Mouse (Mus musculus) hindbrain, embryonic 13.5 days (tissue): ENCODE data around the gene D230025D16Rik. TPM values are rescaled to one million over a fixed set of nuclear protein-coding genes. Genes with fewer than 3 reads are reported as not detected.

ENCODE experiments used
- ATAC-seq: fragments of 200-750 bp; cut with Nextera tagmentation; 2 replicates; pipeline ENCODE4 v1.8.0; 2017; ENCODE audit warnings: moderate TSS enrichment; ENCODE audit not compliant: low FRiP score
- H3K27ac ChIP-seq: fragments of 300-500 bp; sonication (generic); 2 replicates; pipeline ENCODE4 v1.5.1; 2015; ENCODE audit warnings: inconsistent platforms, mild to moderate bottlenecking, moderate library complexity
- H3K27me3 ChIP-seq: fragments of 300-500 bp; sonication (generic); 2 replicates; pipeline ENCODE4 v1.6.1; 2015; ENCODE audit warnings: mild to moderate bottlenecking, inconsistent platforms
- H3K36me3 ChIP-seq: fragments of 300-500 bp; sonication (generic); 2 replicates; pipeline ENCODE4 v1.6.1; 2015; ENCODE audit warnings: mild to moderate bottlenecking, inconsistent platforms
- H3K4me1 ChIP-seq: fragments of 300-500 bp; sonication (generic); replicated peaks from 2 replicates; pipeline ENCODE4 v1.6.1; 2015; ENCODE audit warnings: inconsistent platforms
- H3K4me2 ChIP-seq: fragments of 300-500 bp; sonication (generic); 2 replicates; pipeline ENCODE4 v1.6.1; 2015; ENCODE audit warnings: inconsistent platforms, mild to moderate bottlenecking, moderate library complexity
- H3K4me3 ChIP-seq: fragments of 300-500 bp; sonication (generic); 2 replicates; pipeline ENCODE4 v1.5.1; 2015; ENCODE audit warnings: mild to moderate bottlenecking, inconsistent platforms
- H3K9ac ChIP-seq: fragments of 300-500 bp; sonication (generic); 2 replicates; pipeline ENCODE4 v1.6.1; 2015; ENCODE audit warnings: mild to moderate bottlenecking, inconsistent platforms
- H3K9me3 ChIP-seq: fragments of 300-500 bp; sonication (generic); 2 replicates; pipeline ENCODE4 v1.6.1; 2016; ENCODE audit warnings: inconsistent platforms
- WGBS: fragments of 180-500 bp; shearing (Covaris S2); methylation state at CpG from one replicate; pipeline ENCODE4 v1.1.7; 2015; 5-methylcytosine and 5-hydroxymethylcytosine counted together
- polyA plus RNA-seq: library from polyadenylated mRNA; unstranded; fragments of >200 nt; fragmentation: Nextera tagmentation; extraction: Ambion mirVana; gene quantifications from 2 replicates; pipeline ENCODE4 v1.2.1, GENCODE M21; 2015

The D230025D16Rik gene
- polyA plus RNA-seq, 1 experiment from 2014 or later = 29.5 TPM

- Histone ChIP-seq H3K9me3 (no peaks in the 10 kb centered on the region), H3K9ac (peak within 1 kb of the TSS; percentile 63), H3K4me2 (peak within 1 kb of the TSS; percentile 74), H3K27me3 (peaks cover 99% of the 10 kb centered on the region), H3K4me3 (peak within 1 kb of the TSS; percentile 42), H3K36me3 (peaks cover 16% of the 10 kb centered on the region), H3K4me1 (peaks cover 29% of the 10 kb centered on the region), H3K27ac (no peak within 1 kb of the TSS)
- ATAC-seq = no peak
- 4% methylated on average over 10 of the region's 10 CpGs for WGBS
These were observed 50.9 kb downstream of the D230025D16Rik start, which contains the start of gene Nol3 for GRCm38 (mm10) chr8:105275840-105276239. Nol3 (plus strand) TSS chr8:105276140.

GRCm38 (mm10) chr8:105276292-105277120 is 51.6 kb downstream of the D230025D16Rik start:
- Histone ChIP-seq H3K4me2 (peak overlapping the region; percentile 74), H3K27me3 (peaks cover 95% of the 10 kb centered on the region), H3K9ac (peak overlapping the region; percentile 63), H3K27ac (no peak overlapping the region), H3K4me3 (peak overlapping the region; percentile 42), H3K36me3 (peaks cover 19% of the 10 kb centered on the region), H3K4me1 (peaks cover 27% of the 10 kb centered on the region), H3K9me3 (no peaks in the 10 kb centered on the region)
- WGBS = 3% methylated on average over 30 of the region's 30 CpGs
- ATAC-seq = peak; percentile 59

DNA sequence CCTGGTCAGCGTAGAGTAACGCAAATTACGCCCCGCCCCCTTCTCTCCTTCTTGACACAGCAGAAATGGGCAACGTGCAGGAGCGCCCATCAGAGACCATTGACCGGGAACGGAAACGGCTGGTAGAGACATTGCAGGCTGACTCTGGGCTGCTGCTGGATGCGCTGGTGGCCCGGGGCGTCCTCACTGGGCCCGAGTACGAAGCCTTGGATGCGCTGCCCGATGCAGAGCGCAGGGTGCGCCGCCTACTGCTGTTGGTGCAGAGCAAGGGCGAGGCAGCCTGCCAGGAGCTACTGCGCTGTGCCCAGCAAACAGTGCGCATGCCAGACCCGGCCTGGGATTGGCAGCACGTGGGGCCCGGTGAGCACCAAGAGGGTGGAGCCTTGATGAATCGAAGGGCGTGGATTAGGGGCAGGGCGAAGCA is 54.0 kb downstream of the D230025D16Rik start:
- H3K4me2 ChIP-seq = peak overlapping the region; percentile 48
- peak overlapping the region; percentile 64 for H3K9ac ChIP-seq
- peak; percentile 47 for ATAC-seq
- H3K27me3 ChIP-seq = peaks cover 82% of the 10 kb centered on the region
- H3K4me3 ChIP-seq = peak overlapping the region; percentile 22
- H3K36me3 ChIP-seq = peaks cover 44% of the 10 kb centered on the region
- no peaks in the 10 kb centered on the region for H3K9me3 ChIP-seq
- WGBS = 3% methylated on average over 28 of the region's 28 CpGs
- H3K4me1 ChIP-seq = peaks cover 33% of the 10 kb centered on the region
- no peak overlapping the region for H3K27ac ChIP-seq

DNA sequence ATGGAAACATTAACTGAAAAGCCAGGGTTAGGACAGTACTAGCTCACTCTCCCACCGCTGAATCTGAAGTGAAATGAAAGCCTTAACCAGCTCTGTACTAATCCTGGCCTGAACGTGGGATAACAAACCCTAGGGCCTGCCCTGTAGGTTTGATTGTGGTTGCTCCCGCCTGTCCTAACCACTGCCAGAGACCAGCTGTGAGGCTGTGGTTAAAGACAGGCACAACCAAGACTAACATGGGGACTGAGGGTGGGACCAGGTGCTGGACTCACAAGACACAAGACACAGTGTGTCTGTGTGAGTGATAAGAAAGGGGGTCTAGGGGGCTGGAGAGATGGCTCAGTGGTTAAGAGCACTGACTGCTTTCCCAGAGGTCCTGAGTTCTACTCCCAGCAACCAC is 55.6 kb downstream of the D230025D16Rik start:
- H3K27me3 ChIP-seq = peaks cover 66% of the 10 kb centered on the region
- peaks cover 56% of the 10 kb centered on the region for H3K36me3 ChIP-seq
- H3K9ac ChIP-seq = no peak overlapping the region
- H3K4me2 ChIP-seq = no peak overlapping the region
- H3K4me3 ChIP-seq = no peak overlapping the region
- ATAC-seq = no peak
- peaks cover 41% of the 10 kb centered on the region for H3K4me1 ChIP-seq
- no peaks in the 10 kb centered on the region for H3K9me3 ChIP-seq
- 76% methylated on average over 3 of the region's 3 CpGs for WGBS
- no peak overlapping the region for H3K27ac ChIP-seq

- H3K27ac ChIP-seq = no peak overlapping the region
- H3K4me1 ChIP-seq = peaks cover 41% of the 10 kb centered on the region
- no peak overlapping the region for H3K4me2 ChIP-seq
- no peak for ATAC-seq
- no peak overlapping the region for H3K9ac ChIP-seq
- no peaks in the 10 kb centered on the region for H3K9me3 ChIP-seq
- H3K27me3 ChIP-seq = peaks cover 53% of the 10 kb centered on the region
- peaks cover 61% of the 10 kb centered on the region for H3K36me3 ChIP-seq
- 92% methylated on average over 12 of the region's 12 CpGs for WGBS
- no peak overlapping the region for H3K4me3 ChIP-seq
These were observed 56.9 kb downstream of the D230025D16Rik start for GRCm38 (mm10) chr8:105281821-105282220.

- H3K9ac ChIP-seq = no peak overlapping the region
- H3K27ac ChIP-seq = no peak overlapping the region
- peaks cover 61% of the 10 kb centered on the region for H3K36me3 ChIP-seq
- no peak for ATAC-seq
- 90% methylated on average over 4 of the region's 4 CpGs for WGBS
- no peaks in the 10 kb centered on the region for H3K9me3 ChIP-seq
- no peak overlapping the region for H3K4me3 ChIP-seq
- peaks cover 43% of the 10 kb centered on the region for H3K4me1 ChIP-seq
- no peak overlapping the region for H3K4me2 ChIP-seq
- peaks cover 49% of the 10 kb centered on the region for H3K27me3 ChIP-seq
These were observed 57.3 kb downstream of the D230025D16Rik start for GRCm38 (mm10) chr8:105282239-105282638.

DNA sequence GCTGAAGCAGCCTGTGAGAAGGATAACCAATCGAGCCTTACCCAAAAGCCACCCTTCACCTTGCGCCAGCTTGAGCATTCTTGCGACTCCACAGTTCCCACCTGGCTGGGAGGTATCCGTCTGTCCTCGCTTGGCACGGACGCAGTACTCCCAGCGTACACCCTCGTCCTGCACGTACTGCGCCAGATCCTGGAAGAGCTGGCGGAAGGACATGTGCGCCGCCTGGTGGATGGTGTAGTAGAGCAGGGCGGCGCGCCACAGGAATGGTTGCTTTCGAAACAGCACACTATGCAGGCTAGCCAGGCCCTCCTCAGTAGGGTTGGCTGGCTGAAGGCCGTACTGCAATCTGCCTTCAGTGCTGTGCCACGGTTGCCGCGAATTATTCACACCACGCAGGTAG is 58.1 kb downstream of the D230025D16Rik start:
- WGBS = 27% methylated on average over 22 of the region's 23 CpGs
- H3K4me2 ChIP-seq = no peak overlapping the region
- peaks cover 61% of the 10 kb centered on the region for H3K36me3 ChIP-seq
- H3K4me3 ChIP-seq = no peak overlapping the region
- peaks cover 41% of the 10 kb centered on the region for H3K27me3 ChIP-seq
- H3K9ac ChIP-seq = no peak overlapping the region
- H3K4me1 ChIP-seq = peaks cover 52% of the 10 kb centered on the region
- H3K9me3 ChIP-seq = no peaks in the 10 kb centered on the region
- no peak for ATAC-seq
- H3K27ac ChIP-seq = no peak overlapping the region

DNA sequence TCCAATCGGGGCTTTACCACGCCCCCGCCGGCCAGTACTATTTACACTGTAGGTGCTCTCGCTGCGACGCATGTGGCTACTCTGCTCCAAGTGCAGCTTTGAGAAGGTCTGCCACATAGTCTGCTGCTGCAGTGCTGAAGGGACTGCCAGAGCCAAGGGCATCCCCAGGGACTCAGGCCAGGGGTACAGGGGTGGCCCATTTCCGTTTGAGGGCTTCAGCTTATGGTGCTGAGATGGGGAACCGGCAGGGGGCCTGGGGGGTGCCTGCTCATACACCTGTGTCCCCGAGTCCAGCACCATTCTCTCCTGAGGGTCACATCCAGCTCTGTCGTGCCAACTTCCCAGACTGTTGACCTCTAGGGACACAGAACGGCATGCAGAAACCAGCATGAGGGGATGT is 60.6 kb downstream of the D230025D16Rik start:
- 41% methylated on average over 12 of the region's 12 CpGs for WGBS
- Histone ChIP-seq H3K9ac (peak overlapping the region; percentile 51; the same call in 1 of the 2 replicates), H3K27ac (no peak overlapping the region), H3K9me3 (no peaks in the 10 kb centered on the region), H3K36me3 (peaks cover 48% of the 10 kb centered on the region), H3K4me2 (peak overlapping the region; percentile 82), H3K27me3 (peaks cover 19% of the 10 kb centered on the region), H3K4me3 (no peak overlapping the region), H3K4me1 (peaks cover 61% of the 10 kb centered on the region)
- ATAC-seq = no peak

GRCm38 (mm10) chr8:105286907-105287306 is 62.0 kb downstream of the D230025D16Rik start:
- Histone ChIP-seq H3K36me3 (peaks cover 37% of the 10 kb centered on the region), H3K9ac (peak overlapping the region; percentile 51; the same call in 1 of the 2 replicates), H3K4me3 (peak overlapping the region; percentile 55), H3K4me2 (peak overlapping the region; percentile 82), H3K4me1 (peaks cover 68% of the 10 kb centered on the region), H3K27ac (no peak overlapping the region), H3K27me3 (peaks cover 20% of the 10 kb centered on the region), H3K9me3 (no peaks in the 10 kb centered on the region)
- ATAC-seq = no peak
- 88% methylated on average over 4 of the region's 4 CpGs for WGBS

GRCm38 (mm10) chr8:105288231-105288630 is 63.3 kb downstream of the D230025D16Rik start:
- peak overlapping the region; percentile 77 for H3K9ac ChIP-seq
- H3K4me3 ChIP-seq = peak overlapping the region; percentile 55
- 81% methylated on average over 5 of the region's 5 CpGs for WGBS
- peaks cover 68% of the 10 kb centered on the region for H3K4me1 ChIP-seq
- H3K4me2 ChIP-seq = peak overlapping the region; percentile 82
- no peak for ATAC-seq
- peaks cover 17% of the 10 kb centered on the region for H3K27me3 ChIP-seq
- no peaks in the 10 kb centered on the region for H3K9me3 ChIP-seq
- peaks cover 24% of the 10 kb centered on the region for H3K36me3 ChIP-seq
- no peak overlapping the region for H3K27ac ChIP-seq

- Histone ChIP-seq H3K4me2 (peak overlapping the region; percentile 82), H3K27ac (peak overlapping the region; percentile 95), H3K9me3 (no peaks in the 10 kb centered on the region), H3K36me3 (peaks cover 17% of the 10 kb centered on the region), H3K4me3 (peak overlapping the region; percentile 55), H3K9ac (peak overlapping the region; percentile 77), H3K27me3 (peaks cover 19% of the 10 kb centered on the region), H3K4me1 (peaks cover 62% of the 10 kb centered on the region)
- peak; percentile 93 for ATAC-seq
- under 1% methylated on average over 53 of the region's 53 CpGs for WGBS
These were observed 64.2 kb downstream of the D230025D16Rik start for GRCm38 (mm10) chr8:105288958-105289732.

DNA sequence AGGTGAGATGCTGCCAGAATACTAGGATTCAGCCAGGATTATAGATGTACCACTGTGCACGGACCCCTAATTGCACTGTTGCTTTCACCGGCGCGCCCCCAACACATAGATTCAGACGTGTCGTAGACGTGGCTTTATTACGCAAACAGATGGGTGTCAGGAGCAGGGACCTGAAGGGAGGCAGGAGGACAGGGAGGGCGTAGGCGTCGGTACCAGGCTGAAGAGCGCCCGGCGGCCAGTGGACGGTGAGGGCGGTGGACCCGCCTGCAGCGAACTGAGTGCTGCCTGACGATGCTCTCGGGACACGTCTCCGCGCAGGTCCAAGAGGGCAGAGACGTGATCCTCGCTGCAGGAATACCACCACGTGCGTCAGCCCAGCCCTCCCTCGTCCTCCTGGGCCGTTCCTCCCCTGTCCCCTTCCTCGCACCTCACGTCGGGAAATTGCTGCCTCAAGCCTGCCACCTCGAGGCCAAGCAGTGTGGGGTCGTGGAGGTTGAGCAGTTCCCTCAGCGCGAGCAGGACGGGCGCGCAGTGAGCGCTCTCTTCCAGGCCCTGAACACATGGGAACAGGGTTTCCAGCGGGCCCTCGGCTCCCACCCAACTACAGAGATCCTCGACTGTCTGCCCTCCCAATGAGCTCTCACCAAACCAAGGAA is 65.0 kb downstream of the D230025D16Rik start, which contains the start of gene 4931428F04Rik:
Gene 4931428F04Rik, minus strand, starts transcription at position 60 of the 656 bp plus-strand sequence.
- no peaks in the 10 kb centered on the region for H3K9me3 ChIP-seq
- H3K27me3 ChIP-seq = peaks cover 19% of the 10 kb centered on the region
- H3K27ac ChIP-seq = peak within 1 kb of the TSS; percentile 95
- H3K4me3 ChIP-seq = peak within 1 kb of the TSS; percentile 55
- peaks cover 57% of the 10 kb centered on the region for H3K4me1 ChIP-seq
- peak within 1 kb of the TSS; percentile 82 for H3K4me2 ChIP-seq
- 1% methylated on average over 43 of the region's 43 CpGs for WGBS
- H3K9ac ChIP-seq = peak within 1 kb of the TSS; percentile 77
- peaks cover 11% of the 10 kb centered on the region for H3K36me3 ChIP-seq
- ATAC-seq = peak; percentile 54
